Mouse (Mus musculus) embryonic facial prominence, embryonic 10.5 days (tissue): ENCODE data around the gene Olfr814. TPM values are rescaled to one million over a fixed set of nuclear protein-coding genes. Genes with fewer than 3 reads are reported as not detected.
"Not testable (repeated sequence)": the region's sequence is repeated elsewhere in the genome, so short reads cannot be mapped to it uniquely, and the experiment has no call there.

Experiments used
- DNase-seq: peaks from one replicate; pipeline ENCODE4 v3.0.0-alpha.2; 2017; ENCODE audit warnings: low spot score
- H3K27ac ChIP-seq: fragments of 300-500 bp; sonication (generic); replicated peaks from 2 replicates; pipeline ENCODE4 v1.5.1; 2016; ENCODE audit warnings: mild to moderate bottlenecking
- H3K27me3 ChIP-seq: fragments of 300-500 bp; sonication (generic); replicated peaks from 2 replicates; pipeline ENCODE4 v1.6.1; 2016; ENCODE audit warnings: low read depth, mild to moderate bottlenecking; ENCODE audit not compliant: poor library complexity, severe bottlenecking
- H3K36me3 ChIP-seq: fragments of 300-500 bp; sonication (generic); replicated peaks from 2 replicates; pipeline ENCODE4 v1.6.1; 2016; ENCODE audit warnings: mild to moderate bottlenecking, moderate library complexity
- H3K4me1 ChIP-seq: fragments of 300-500 bp; sonication (generic); 2 replicates; pipeline ENCODE4 v1.6.1; 2016
- H3K4me3 ChIP-seq: fragments of 300-500 bp; sonication (generic); 2 replicates; pipeline ENCODE4 v1.5.1; 2016; ENCODE audit warnings: mild to moderate bottlenecking, moderate library complexity
- H3K9me3 ChIP-seq: fragments of 300-500 bp; sonication (generic); 2 replicates; pipeline ENCODE4 v1.6.1; 2016; ENCODE audit warnings: mild to moderate bottlenecking
- WGBS: fragments of 180-500 bp; shearing (Covaris S2); methylation state at CpG from one replicate; pipeline ENCODE4 v1.1.7; 2016; 5-methylcytosine and 5-hydroxymethylcytosine counted together
- polyA plus RNA-seq: library from polyadenylated mRNA; unstranded; fragments of >200 nt; fragmentation: Nextera tagmentation; extraction: Ambion mirVana; gene quantifications from 2 replicates; pipeline ENCODE4 v1.2.1, GENCODE M21; 2016

Olfr814 gene
- polyA plus RNA-seq, result not detected in 2 replicates

- not testable (repeated sequence) for H3K36me3 ChIP-seq, H3K4me1 ChIP-seq, H3K27me3 ChIP-seq, H3K27ac ChIP-seq, H3K9me3 ChIP-seq, DNase-seq, H3K4me3 ChIP-seq
- WGBS, result 71% methylated on average over 1 of the region's 1 CpGs
Observed at GRCm38 (mm10) chr10:129879751-129880150, at the start of gene Olfr814. Gene Olfr814, minus strand, starts transcription at chr10:129879851.

- 74% methylated on average over 1 of the region's 1 CpGs for WGBS
- Histone ChIP-seq H3K4me1 (no peaks in the 10 kb centered on the region), H3K27ac (no peak within 1 kb of the TSS), H3K9me3 (no peaks in the 10 kb centered on the region), H3K27me3 (no peaks in the 10 kb centered on the region), H3K36me3 (no peaks in the 10 kb centered on the region), H3K4me3 (no peak within 1 kb of the TSS)
- no peak for DNase-seq
Observed at GRCm38 (mm10) chr10:129915497-129915896, 35.8 kb upstream of the Olfr814 start, which contains the start of gene Olfr816. Gene Olfr816, minus strand, starts transcription at chr10:129915597.

GRCm38 (mm10) chr10:129905767-129906166, 26.1 kb upstream of the Olfr814 start, which contains the start of gene Olfr815:
Gene Olfr815, minus strand, starts transcription at chr10:129905867.
- not testable (repeated sequence) for H3K27ac ChIP-seq, H3K4me1 ChIP-seq, H3K9me3 ChIP-seq, H3K27me3 ChIP-seq, H3K36me3 ChIP-seq, H3K4me3 ChIP-seq, DNase-seq
- WGBS, result 65% methylated on average over 1 of the region's 1 CpGs

GRCm38 (mm10) chr10:129885934-129886333, 6.3 kb upstream of the Olfr814 start:
- 88% methylated on average over 7 of the region's 7 CpGs for WGBS
- H3K4me1 ChIP-seq, result no peaks in the 10 kb centered on the region
- DNase-seq, result no peak
- no peak overlapping the region for H3K4me3 ChIP-seq
- H3K9me3 ChIP-seq, result no peaks in the 10 kb centered on the region
- H3K27me3 ChIP-seq, result no peaks in the 10 kb centered on the region
- H3K36me3 ChIP-seq, result no peaks in the 10 kb centered on the region
- no peak overlapping the region for H3K27ac ChIP-seq

- not testable (repeated sequence) for DNase-seq, H3K4me3 ChIP-seq, H3K27me3 ChIP-seq, H3K4me1 ChIP-seq, H3K36me3 ChIP-seq, H3K27ac ChIP-seq, H3K9me3 ChIP-seq
- WGBS, result 89% methylated on average over 6 of the region's 6 CpGs
Observed at GRCm38 (mm10) chr10:129885496-129885895, 5.8 kb upstream of the Olfr814 start.

- no peaks in the 10 kb centered on the region for H3K27me3 ChIP-seq
- H3K36me3 ChIP-seq, result no peaks in the 10 kb centered on the region
- DNase-seq, result no peak
- no peak within 1 kb of the TSS for H3K4me3 ChIP-seq
- H3K9me3 ChIP-seq, result no peaks in the 10 kb centered on the region
- H3K4me1 ChIP-seq, result no peaks in the 10 kb centered on the region
- no peak within 1 kb of the TSS for H3K27ac ChIP-seq
Observed at GRCm38 (mm10) chr10:129855067-129855466, 24.6 kb downstream of the Olfr814 start, which contains the start of gene Olfr813. Gene Olfr813, plus strand, starts transcription at chr10:129855367.

- H3K27ac ChIP-seq, result no peak overlapping the region
- no peaks in the 10 kb centered on the region for H3K4me1 ChIP-seq
- H3K36me3 ChIP-seq, result no peaks in the 10 kb centered on the region
- no peaks in the 10 kb centered on the region for H3K9me3 ChIP-seq
- no peak for DNase-seq
- H3K27me3 ChIP-seq, result no peaks in the 10 kb centered on the region
- 65% methylated on average over 1 of the region's 1 CpGs for WGBS
- H3K4me3 ChIP-seq, result no peak overlapping the region
Observed at GRCm38 (mm10) chr10:129847343-129847742, 32.3 kb downstream of the Olfr814 start.

GRCm38 (mm10) chr10:129845994-129846393, 33.7 kb downstream of the Olfr814 start, which contains the start of gene Olfr812:
Gene Olfr812, minus strand, starts transcription at chr10:129846094.
- 77% methylated on average over 1 of the region's 1 CpGs for WGBS

More at GRCm38 (mm10) chr10:129845994-129846393, 33.7 kb downstream of the Olfr814 start, which contains the start of gene Olfr812:
- H3K27me3 ChIP-seq, result no peaks in the 10 kb centered on the region
- DNase-seq, result no peak
- H3K36me3 ChIP-seq, result no peaks in the 10 kb centered on the region
- H3K27ac ChIP-seq, result no peak within 1 kb of the TSS
- no peaks in the 10 kb centered on the region for H3K9me3 ChIP-seq
- no peak within 1 kb of the TSS for H3K4me3 ChIP-seq
- H3K4me1 ChIP-seq, result no peaks in the 10 kb centered on the region

Other genes starting within 250 kb of the Olfr814 start
- gene Olfr799, start 242.4 kb downstream of the Olfr814 start, polyA plus RNA-seq, result not detected in 2 replicates
- not detected in 2 replicates for gene Olfr800, start 222.2 kb downstream of the Olfr814 start, polyA plus RNA-seq
- gene Olfr801, start 206.0 kb downstream of the Olfr814 start, polyA plus RNA-seq, result not detected in 2 replicates
- gene Olfr802, start 191.7 kb downstream of the Olfr814 start, polyA plus RNA-seq, result 0.04 TPM in 1 of 2 replicates, not detected in the other
- not detected in 2 replicates for gene Olfr803, start 185.6 kb downstream of the Olfr814 start, polyA plus RNA-seq
- not detected in 2 replicates for gene Olfr804, start 176.6 kb downstream of the Olfr814 start, polyA plus RNA-seq
- gene Olfr805, start 150.5 kb downstream of the Olfr814 start, polyA plus RNA-seq, result not detected in 2 replicates
- not detected in 2 replicates for gene Olfr806, start 137.9 kb downstream of the Olfr814 start, polyA plus RNA-seq
- gene Olfr807, start 122.1 kb downstream of the Olfr814 start, polyA plus RNA-seq, result not detected in 2 replicates
- gene Olfr808, start 114.4 kb downstream of the Olfr814 start, polyA plus RNA-seq, result not detected in 2 replicates
- not detected in 2 replicates for gene Olfr809, start 105.2 kb downstream of the Olfr814 start, polyA plus RNA-seq
- gene Olfr810, start 84.9 kb downstream of the Olfr814 start, polyA plus RNA-seq, result not detected in 2 replicates
- not detected in 2 replicates for gene Olfr811, start 75.5 kb downstream of the Olfr814 start, polyA plus RNA-seq
- not detected in 2 replicates for gene Olfr812, start 33.8 kb downstream of the Olfr814 start, polyA plus RNA-seq
- not detected in 2 replicates for gene Olfr813, start 24.5 kb downstream of the Olfr814 start, polyA plus RNA-seq
- gene Olfr815, start 26.0 kb upstream of the Olfr814 start, polyA plus RNA-seq, result not detected in 2 replicates
- not detected in 2 replicates for gene Olfr816, start 35.7 kb upstream of the Olfr814 start, polyA plus RNA-seq
- gene Olfr818, start 69.2 kb upstream of the Olfr814 start, polyA plus RNA-seq, result not detected in 2 replicates
- gene Olfr819, start 87.4 kb upstream of the Olfr814 start, polyA plus RNA-seq, result not detected in 2 replicates
- gene Olfr247, start 96.3 kb upstream of the Olfr814 start, polyA plus RNA-seq, result not detected in 2 replicates
- gene Gm10310, start 105.2 kb upstream of the Olfr814 start, polyA plus RNA-seq, result not detected in 2 replicates
- gene Olfr820, start 132.8 kb upstream of the Olfr814 start, polyA plus RNA-seq, result not detected in 2 replicates
- not detected in 2 replicates for gene Olfr821, start 150.5 kb upstream of the Olfr814 start, polyA plus RNA-seq
- not detected in 2 replicates for gene Olfr822, start 191.4 kb upstream of the Olfr814 start, polyA plus RNA-seq
- gene Olfr823, start 235.5 kb upstream of the Olfr814 start, polyA plus RNA-seq, result not detected in 2 replicates